Mouse (Mus musculus): ENCODE measurements around the gene Glis3. TPM values are rescaled to one million over a fixed set of nuclear protein-coding genes. Genes with fewer than 3 reads are reported as not detected.

The Glis3 gene
- polyA plus RNA-seq, 2 experiments, result 0.08 to 0.14 TPM

- WGBS (ENCODE audit: insufficient replicate concordance), result 76% methylated on average over 5 of the region's 5 CpGs
- DNase-seq (ENCODE audit: low read depth in 3 of 3, low spot score in 3 of 3) (no peak), ATAC-seq (ENCODE audit: insufficient read depth) (no peak)
- TF ChIP-seq EP300 (IDR thresholded peaks at IDR 0.05; ENCODE audit: low read depth) (no peak), CTCF (IDR thresholded peaks at IDR 0.05; ENCODE audit: low read depth) (no peak)
- Histone ChIP-seq H3K4me2 (ENCODE audit: low read depth) (no peak overlapping the region), H3K27ac (no peak overlapping the region), H3K27me3 (ENCODE audit: control insufficient read depth, insufficient read depth, low read length) (no peaks in the 10 kb centered on the region), H3K9me3 (ENCODE audit: control insufficient read depth, low read length) (no peaks in the 10 kb centered on the region), H3K9ac (replicated peaks) (no peak overlapping the region), H3K36me3 (replicated peaks; ENCODE audit: control insufficient read depth, insufficient read depth, low read depth) (no peaks in the 10 kb centered on the region), H3K4me1 (replicated peaks; ENCODE audit: control insufficient read depth in 2 of 2, insufficient read depth in 2 of 2, low read length in 1 of 2) (no peaks in the 10 kb centered on the region), H3K4me3 (ENCODE audit: insufficient read depth in 1 of 2, low read depth in 2 of 2, low read length in 2 of 2) (no peak overlapping the region)
Measured at GRCm38 (mm10) chr19:28527446-28527845, 152.4 kb downstream of the Glis3 start.

- Histone ChIP-seq H3K9ac (replicated peaks) (no peak overlapping the region), H3K4me3 (ENCODE audit: insufficient read depth in 1 of 2, low read depth in 2 of 2, low read length in 2 of 2) (no peak overlapping the region), H3K36me3 (replicated peaks; ENCODE audit: control insufficient read depth, insufficient read depth, low read depth) (no peaks in the 10 kb centered on the region), H3K27me3 (ENCODE audit: control insufficient read depth, insufficient read depth, low read length) (no peaks in the 10 kb centered on the region), H3K4me2 (ENCODE audit: low read depth) (no peak overlapping the region), H3K27ac (no peak overlapping the region), H3K4me1 (replicated peaks; ENCODE audit: control insufficient read depth in 2 of 2, insufficient read depth in 2 of 2, low read length in 1 of 2) (no peaks in the 10 kb centered on the region), H3K9me3 (ENCODE audit: control insufficient read depth, low read length) (no peaks in the 10 kb centered on the region)
- ATAC-seq (ENCODE audit: insufficient read depth) (no peak), DNase-seq (ENCODE audit: low read depth in 3 of 3, low spot score in 3 of 3) (no peak)
- WGBS (ENCODE audit: insufficient replicate concordance), result 63% methylated on average over 3 of the region's 3 CpGs
- TF ChIP-seq CTCF (IDR thresholded peaks at IDR 0.05; ENCODE audit: low read depth) (no peak), EP300 (IDR thresholded peaks at IDR 0.05; ENCODE audit: low read depth) (no peak)
Measured at GRCm38 (mm10) chr19:28525331-28525730, 154.5 kb downstream of the Glis3 start.

- Histone ChIP-seq H3K4me1 (replicated peaks; ENCODE audit: control insufficient read depth in 2 of 2, insufficient read depth in 2 of 2, low read length in 1 of 2) (peaks cover 0 to 4% of the 10 kb centered on the region in 2 experiments; a peak in 1 of 4 replicates), H3K9me3 (ENCODE audit: control insufficient read depth, low read length) (no peaks in the 10 kb centered on the region), H3K27ac (no peak overlapping the region), H3K36me3 (replicated peaks; ENCODE audit: control insufficient read depth, insufficient read depth, low read depth) (no peaks in the 10 kb centered on the region), H3K4me2 (ENCODE audit: low read depth) (no peak overlapping the region), H3K4me3 (ENCODE audit: insufficient read depth in 1 of 2, low read depth in 2 of 2, low read length in 2 of 2) (no peak overlapping the region), H3K27me3 (ENCODE audit: control insufficient read depth, insufficient read depth, low read length) (no peaks in the 10 kb centered on the region), H3K9ac (replicated peaks) (no peak overlapping the region)
- TF ChIP-seq EP300 (IDR thresholded peaks at IDR 0.05; ENCODE audit: low read depth) (no peak), CTCF (IDR thresholded peaks at IDR 0.05; ENCODE audit: low read depth) (no peak)
- 47% methylated on average over 3 of the region's 3 CpGs for WGBS (ENCODE audit: insufficient replicate concordance)
- no peak for DNase-seq (ENCODE audit: low read depth in 3 of 3, low spot score in 3 of 3)
- ATAC-seq (ENCODE audit: insufficient read depth), result no peak
Measured at GRCm38 (mm10) chr19:28522289-28522688, 157.6 kb downstream of the Glis3 start.

GRCm38 (mm10) chr19:28520761-28521181 lies 159.1 kb downstream of the Glis3 start:
- WGBS (ENCODE audit: insufficient replicate concordance), result 56% methylated on average over 6 of the region's 6 CpGs

GRCm38 (mm10) chr19:28520128-28520745 lies 159.6 kb downstream of the Glis3 start:
- ATAC-seq (ENCODE audit: insufficient read depth) (no peak), DNase-seq (ENCODE audit: low read depth in 3 of 3, low spot score in 3 of 3) (no peak)
- Histone ChIP-seq H3K9ac (replicated peaks) (no peak overlapping the region), H3K36me3 (replicated peaks; ENCODE audit: control insufficient read depth, insufficient read depth, low read depth) (no peaks in the 10 kb centered on the region), H3K27me3 (ENCODE audit: control insufficient read depth, insufficient read depth, low read length) (no peaks in the 10 kb centered on the region), H3K4me3 (ENCODE audit: insufficient read depth in 1 of 2, low read depth in 2 of 2, low read length in 2 of 2) (no peak overlapping the region), H3K27ac (no peak overlapping the region), H3K9me3 (ENCODE audit: control insufficient read depth, low read length) (no peaks in the 10 kb centered on the region), H3K4me2 (ENCODE audit: low read depth) (no peak overlapping the region), H3K4me1 (replicated peaks; ENCODE audit: control insufficient read depth in 2 of 2, insufficient read depth in 2 of 2, low read length in 1 of 2) (peaks cover 0 to 4% of the 10 kb centered on the region in 2 experiments; a peak in 1 of 4 replicates)
- TF ChIP-seq EP300 (IDR thresholded peaks at IDR 0.05; ENCODE audit: low read depth), result no peak
- 74% methylated on average over 8 of the region's 8 CpGs for WGBS (ENCODE audit: insufficient replicate concordance)

More at GRCm38 (mm10) chr19:28520761-28521181, 159.1 kb downstream of the Glis3 start:
- H3K27me3 ChIP-seq (ENCODE audit: control insufficient read depth, insufficient read depth, low read length), result no peaks in the 10 kb centered on the region
- no peak overlapping the region for H3K9ac ChIP-seq (replicated peaks)
- H3K27ac ChIP-seq, result no peak overlapping the region
- H3K9me3 ChIP-seq (ENCODE audit: control insufficient read depth, low read length), result no peaks in the 10 kb centered on the region
- H3K4me3 ChIP-seq (ENCODE audit: insufficient read depth in 1 of 2, low read depth in 2 of 2, low read length in 2 of 2), result no peak overlapping the region
- no peak overlapping the region for H3K4me2 ChIP-seq (ENCODE audit: low read depth)
- ATAC-seq (ENCODE audit: insufficient read depth) (no peak), DNase-seq (ENCODE audit: low read depth in 3 of 3, low spot score in 3 of 3) (no peak)
- no peaks in the 10 kb centered on the region for H3K36me3 ChIP-seq (replicated peaks; ENCODE audit: control insufficient read depth, insufficient read depth, low read depth)
- H3K4me1 ChIP-seq (replicated peaks; ENCODE audit: control insufficient read depth in 2 of 2, insufficient read depth in 2 of 2, low read length in 1 of 2), result peaks cover 0 to 4% of the 10 kb centered on the region in 2 experiments; a peak in 1 of 4 replicates
- TF ChIP-seq EP300 (IDR thresholded peaks at IDR 0.05; ENCODE audit: low read depth) (no peak), CTCF (IDR thresholded peaks at IDR 0.05; ENCODE audit: low read depth) (no peak)

Data from liver, embryonic 14.5 days (tissue).